Mouse (Mus musculus): ENCODE measurements around the gene Stk11. TPM values are rescaled to one million over a fixed set of nuclear protein-coding genes. Genes with fewer than 3 reads are reported as not detected.

Gene Stk11
- total and polyA plus RNA-seq, 2 experiments = 71.5 to 110 TPM

DNA sequence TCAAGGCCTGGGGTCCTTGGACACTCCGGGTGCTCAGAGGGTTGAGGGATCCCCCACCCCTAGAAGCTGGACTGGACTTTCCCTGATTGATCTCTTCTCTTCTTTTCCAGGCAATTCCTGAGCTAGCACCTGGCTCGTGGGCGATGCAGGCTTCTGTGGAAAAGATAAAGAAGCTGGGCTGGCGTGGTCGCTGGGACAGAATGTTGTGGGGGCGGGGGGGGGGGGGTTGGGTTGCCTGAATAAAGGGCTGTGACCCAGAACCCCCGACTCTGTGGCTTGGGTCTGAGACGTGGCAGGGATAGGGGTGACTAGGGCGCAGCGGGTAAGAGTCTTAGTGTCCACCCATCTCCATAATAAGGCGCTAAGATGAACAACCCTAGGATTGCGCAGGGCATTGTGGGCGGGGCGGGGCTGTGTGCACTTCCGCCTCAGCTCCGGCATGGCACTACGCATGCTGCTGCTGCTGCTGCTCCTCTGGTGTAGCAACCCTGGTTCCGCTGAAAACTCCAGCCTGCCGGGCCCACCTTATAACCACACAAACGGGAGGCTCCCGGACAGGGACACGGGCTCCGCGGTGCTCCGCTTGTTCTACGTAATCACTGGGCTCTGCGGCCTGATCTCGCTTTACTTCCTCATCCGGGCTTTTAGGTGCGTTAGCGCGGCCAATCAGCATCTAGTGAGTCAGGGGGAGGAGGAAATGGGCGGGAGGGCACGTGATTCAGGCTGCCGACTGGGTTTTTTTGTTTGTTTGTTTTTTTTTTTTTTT lies 57.1 kb downstream of the Stk11 start, which contains the start of gene 1600002K03Rik:
Gene 1600002K03Rik, plus strand, starts transcription at position 418 of the 766 bp plus-strand sequence.
- Histone ChIP-seq H3K27me3 (ENCODE audit: control insufficient read depth, insufficient read depth, low read length) (no peaks in the 10 kb centered on the region), H3K27ac (replicated peaks; ENCODE audit: insufficient read depth, low read depth, low read length) (peak within 1 kb of the TSS; percentile 99), H3K4me1 (ENCODE audit: control insufficient read depth, insufficient read depth, low read length) (peaks cover 8% of the 10 kb centered on the region), H3K79me2 (ENCODE audit: control insufficient read depth, insufficient read depth, low read length) (peaks cover 6% of the 10 kb centered on the region; the same call in 1 of the 2 replicates), H3K4me3 (ENCODE audit: insufficient read depth, low read depth, low read length) (peak within 1 kb of the TSS; percentile 91), H3K9ac (ENCODE audit: low read depth, low read length) (peak within 1 kb of the TSS; percentile 94), H3K36me3 (ENCODE audit: control insufficient read depth, insufficient read depth, low read length) (peaks cover 6% of the 10 kb centered on the region)
- DNase-seq (ENCODE audit: extremely low read depth, low read depth, low spot score) = peak; percentile 86
- TF ChIP-seq CTCF (IDR thresholded peaks at IDR 0.05; ENCODE audit: low read depth, low read length) = no peak
- TF ChIP-seq POLR2A (IDR thresholded peaks at IDR 0.05; ENCODE audit: extremely low read depth, insufficient read depth, low read length) = 0 out of 2 replicates have a peak, but pooled peaks have one; percentile 31
- 4% methylated on average over 35 of the region's 35 CpGs for WGBS

DNA sequence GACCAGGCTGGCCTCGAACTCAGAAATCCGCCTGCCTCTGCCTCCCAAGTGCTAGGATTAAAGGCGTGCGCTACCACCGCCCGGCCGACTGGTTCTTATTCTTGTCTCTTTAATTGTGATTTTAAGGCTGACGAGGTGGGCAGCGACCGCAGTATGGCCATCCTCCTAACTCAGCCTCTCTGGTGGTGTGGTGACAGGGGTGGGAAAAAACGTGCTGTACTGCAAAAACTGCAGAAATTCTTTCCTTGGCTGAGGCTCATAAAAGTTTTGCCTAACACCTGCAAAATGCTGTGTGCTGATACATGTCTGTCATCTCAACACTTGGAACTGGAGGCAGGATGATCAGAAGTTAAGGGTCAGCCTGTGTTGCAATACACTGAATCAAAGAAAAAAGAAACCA lies 57.8 kb downstream of the Stk11 start:
- TF ChIP-seq POLR2A (IDR thresholded peaks at IDR 0.05; ENCODE audit: extremely low read depth, insufficient read depth, low read length) (no peak), CTCF (IDR thresholded peaks at IDR 0.05; ENCODE audit: low read depth, low read length) (no peak)
- Histone ChIP-seq H3K27me3 (ENCODE audit: control insufficient read depth, insufficient read depth, low read length) (no peaks in the 10 kb centered on the region), H3K9ac (ENCODE audit: low read depth, low read length) (peak overlapping the region; percentile 68), H3K4me3 (ENCODE audit: insufficient read depth, low read depth, low read length) (peak overlapping the region; percentile 55), H3K27ac (replicated peaks; ENCODE audit: insufficient read depth, low read depth, low read length) (peak overlapping the region; percentile 92), H3K79me2 (ENCODE audit: control insufficient read depth, insufficient read depth, low read length) (peaks cover 6% of the 10 kb centered on the region; the same call in 1 of the 2 replicates), H3K4me1 (ENCODE audit: control insufficient read depth, insufficient read depth, low read length) (peaks cover 8% of the 10 kb centered on the region), H3K36me3 (ENCODE audit: control insufficient read depth, insufficient read depth, low read length) (peaks cover 6% of the 10 kb centered on the region)
- DNase-seq (ENCODE audit: extremely low read depth, low read depth, low spot score) = peak; percentile 72
- 8% methylated on average over 11 of the region's 11 CpGs for WGBS

DNA sequence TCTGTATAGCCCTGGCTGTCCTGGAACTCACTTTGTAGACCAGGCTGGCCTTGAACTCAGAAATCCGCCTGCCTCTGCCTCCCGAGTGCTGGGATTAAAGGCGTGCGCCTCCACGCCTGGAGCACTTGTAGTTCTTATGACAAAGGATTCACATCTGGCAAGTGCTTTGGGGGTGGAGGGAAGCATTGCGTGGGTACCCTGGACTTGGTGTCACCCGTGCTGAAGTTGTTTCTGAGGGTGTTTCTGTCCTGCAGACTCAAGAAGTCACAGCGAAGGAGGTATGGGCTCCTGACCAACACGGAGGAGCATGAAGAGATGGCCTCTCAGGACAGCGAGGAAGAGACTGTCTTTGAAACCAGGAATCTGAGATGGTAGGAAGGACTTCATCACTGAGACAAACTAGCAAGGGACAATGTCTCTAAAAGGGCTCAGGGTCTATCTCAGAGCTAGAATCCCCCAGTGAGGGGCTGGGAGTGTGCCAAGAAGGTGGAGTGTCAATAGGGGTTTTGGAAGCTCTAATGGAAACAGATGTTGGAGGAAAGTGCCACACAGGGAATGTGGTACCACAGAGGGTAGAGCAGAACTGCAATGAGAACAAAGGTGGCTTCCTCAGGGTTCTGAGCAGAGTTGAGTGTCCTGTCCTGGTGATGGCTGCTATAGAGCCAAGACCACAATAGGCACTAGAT lies 58.5 kb downstream of the Stk11 start:
- WGBS = 82% methylated on average over 10 of the region's 10 CpGs
- Histone ChIP-seq H3K79me2 (ENCODE audit: control insufficient read depth, insufficient read depth, low read length) (peaks cover 6% of the 10 kb centered on the region; the same call in 1 of the 2 replicates), H3K4me1 (ENCODE audit: control insufficient read depth, insufficient read depth, low read length) (peaks cover 8% of the 10 kb centered on the region), H3K4me3 (ENCODE audit: insufficient read depth, low read depth, low read length) (no peak overlapping the region), H3K27ac (replicated peaks; ENCODE audit: insufficient read depth, low read depth, low read length) (no peak overlapping the region), H3K27me3 (ENCODE audit: control insufficient read depth, insufficient read depth, low read length) (no peaks in the 10 kb centered on the region), H3K9ac (ENCODE audit: low read depth, low read length) (no peak overlapping the region), H3K36me3 (ENCODE audit: control insufficient read depth, insufficient read depth, low read length) (peaks cover 6% of the 10 kb centered on the region)
- TF ChIP-seq POLR2A (IDR thresholded peaks at IDR 0.05; ENCODE audit: extremely low read depth, insufficient read depth, low read length) (no peak), CTCF (IDR thresholded peaks at IDR 0.05; ENCODE audit: low read depth, low read length) (no peak)
- DNase-seq (ENCODE audit: extremely low read depth, low read depth, low spot score) = no peak

DNA sequence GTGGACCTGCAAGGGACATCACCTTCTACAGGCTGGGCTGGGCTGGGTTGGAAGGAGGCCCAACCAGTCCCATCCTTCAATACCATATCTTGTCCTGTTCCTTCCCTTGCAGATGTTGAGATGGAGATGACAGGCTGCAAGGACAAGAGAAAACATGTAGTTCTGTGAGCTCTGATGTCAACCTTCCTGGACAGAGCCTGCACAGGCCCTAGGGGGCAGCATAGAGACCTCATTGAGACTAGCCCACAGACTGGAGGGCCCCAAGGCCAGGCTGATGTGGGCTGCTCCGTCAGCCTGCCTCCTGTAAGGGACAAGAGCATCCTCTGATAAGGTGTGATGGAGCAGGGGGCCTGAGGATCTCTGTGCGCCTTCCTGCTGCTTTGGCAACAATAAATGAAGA lies 59.1 kb downstream of the Stk11 start:
- Histone ChIP-seq H3K36me3 (ENCODE audit: control insufficient read depth, insufficient read depth, low read length) (peaks cover 6% of the 10 kb centered on the region), H3K9ac (ENCODE audit: low read depth, low read length) (no peak overlapping the region), H3K4me3 (ENCODE audit: insufficient read depth, low read depth, low read length) (no peak overlapping the region), H3K27me3 (ENCODE audit: control insufficient read depth, insufficient read depth, low read length) (peaks cover 2% of the 10 kb centered on the region; the same call in 1 of the 2 replicates), H3K79me2 (ENCODE audit: control insufficient read depth, insufficient read depth, low read length) (peaks cover 6% of the 10 kb centered on the region; the same call in 1 of the 2 replicates), H3K27ac (replicated peaks; ENCODE audit: insufficient read depth, low read depth, low read length) (no peak overlapping the region), H3K4me1 (ENCODE audit: control insufficient read depth, insufficient read depth, low read length) (peaks cover 8% of the 10 kb centered on the region)
- WGBS = 86% methylated on average over 2 of the region's 2 CpGs
- DNase-seq (ENCODE audit: extremely low read depth, low read depth, low spot score) = no peak
- TF ChIP-seq POLR2A (IDR thresholded peaks at IDR 0.05; ENCODE audit: extremely low read depth, insufficient read depth, low read length) = no peak
- TF ChIP-seq CTCF (IDR thresholded peaks at IDR 0.05; ENCODE audit: low read depth, low read length) = peak; percentile 63

DNA sequence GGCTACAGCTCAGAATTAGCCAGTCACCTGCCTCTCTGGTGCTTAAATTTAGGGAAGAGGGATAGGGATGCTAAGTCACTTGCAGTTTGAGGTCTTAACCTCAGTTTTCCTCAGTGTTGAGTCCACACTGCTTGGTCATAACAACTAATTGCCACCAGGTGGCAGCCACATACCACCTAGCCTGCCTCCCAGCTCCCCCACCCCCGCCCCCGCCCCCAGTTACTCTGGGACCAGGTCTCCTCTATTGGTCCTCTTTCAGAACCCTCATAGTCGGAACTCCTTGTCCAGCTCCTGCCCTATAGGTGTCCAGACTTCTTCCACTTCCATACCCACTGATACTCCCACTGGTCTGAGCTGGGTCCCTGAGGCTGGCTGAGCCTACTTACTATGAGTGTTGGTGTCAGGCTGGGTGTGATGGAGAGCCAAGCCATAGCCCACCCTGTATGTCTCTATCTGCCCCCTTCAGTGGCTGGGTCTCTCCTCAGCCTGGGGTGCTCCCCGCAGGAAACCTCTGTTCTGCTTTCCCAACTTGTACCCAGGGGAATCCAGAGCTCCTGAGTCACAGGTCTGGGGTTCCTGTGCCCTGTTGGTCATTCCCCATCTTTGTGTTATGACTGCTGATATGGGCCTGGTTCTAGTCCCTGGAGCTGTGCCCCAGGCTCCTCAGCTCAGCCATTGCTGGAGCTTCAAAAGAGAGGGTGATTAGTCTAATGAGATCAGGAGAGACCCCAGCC lies 60.1 kb downstream of the Stk11 start:
- TF ChIP-seq POLR2A (IDR thresholded peaks at IDR 0.05; ENCODE audit: extremely low read depth, insufficient read depth, low read length) (no peak), CTCF (IDR thresholded peaks at IDR 0.05; ENCODE audit: low read depth, low read length) (peak; percentile 61)
- peaks cover 4% of the 10 kb centered on the region; the same call in 1 of the 2 replicates for H3K27me3 ChIP-seq (ENCODE audit: control insufficient read depth, insufficient read depth, low read length)
- no peaks in the 10 kb centered on the region for H3K79me2 ChIP-seq (ENCODE audit: control insufficient read depth, insufficient read depth, low read length)
- no peak overlapping the region for H3K9ac ChIP-seq (ENCODE audit: low read depth, low read length)
- peaks cover 8% of the 10 kb centered on the region for H3K4me1 ChIP-seq (ENCODE audit: control insufficient read depth, insufficient read depth, low read length)
- no peak overlapping the region for H3K27ac ChIP-seq (replicated peaks; ENCODE audit: insufficient read depth, low read depth, low read length)
- no peak for DNase-seq (ENCODE audit: extremely low read depth, low read depth, low spot score)
- no peak overlapping the region for H3K4me3 ChIP-seq (ENCODE audit: insufficient read depth, low read depth, low read length)
- H3K36me3 ChIP-seq (ENCODE audit: control insufficient read depth, insufficient read depth, low read length) = peaks cover 6% of the 10 kb centered on the region; the same call in 1 of the 2 replicates
- 55% methylated on average over 4 of the region's 4 CpGs for WGBS

Measured in liver, adult 2 months (tissue).